Mouse (Mus musculus) cerebellum, adult 2 months (tissue): ENCODE measurements at regions not wholly inside any gene's neighbourhood (a gene's known extent, or its start where the extent isn't known, plus 50 kb on each side); places are given as distances from the start of the nearest gene placed in this dataset.

Source experiments
- CTCF ChIP-seq: fragments of 200-500 bp; IDR thresholded peaks from 2 replicates; pipeline ENCODE4 v1.5.1; 2011; ENCODE audit warnings: low read depth, mild to moderate bottlenecking, control low read depth, low read length, moderate library complexity, borderline replicate concordance; ENCODE audit not compliant: insufficient read depth
- POLR2A ChIP-seq: fragments of 200-500 bp; IDR thresholded peaks from 2 replicates; pipeline ENCODE4 v1.6.1; 2011; ENCODE audit warnings: low read length, control low read depth, borderline replicate concordance; ENCODE audit not compliant: insufficient read depth

GRCm38 (mm10) chr3:121597988-121598387 is 65.8 kb upstream of the Slc44a3 start:
- no peak for TF ChIP-seq POLR2A
- no peak for TF ChIP-seq CTCF
